Comparison of ENCODE assay signal across 21 mouse cellular contexts in genomic region chr11:17763411-17763810, GRCm38 (mm10).
DNase-seq lines count a peak whose midpoint lies in the region; ATAC-seq and TF ChIP-seq lines count a peak whose summit lies in the region.
"Had no signal": no experiment of that assay in that cellular context is flagged by ENCODE, and none has a peak within 500 bp of the region (broad histone marks: within the 10 kb centered on the region; RNA-seq: fewer than 3 reads in every experiment).

No protein-coding gene starts in this region.

- peaks cover 2 to 14% of the 10 kb centered on the region in 2 experiments; a peak in 3 of 4 replicates for H3K36me3 ChIP-seq in MEL (ENCODE audit: control insufficient read depth in 1 of 2, insufficient read depth in 2 of 2, low read length in 2 of 2)
- H3K36me3 ChIP-seq in forebrain, embryonic 14.5 days (ENCODE audit: control insufficient read depth, insufficient read depth, low read length) = no peaks in the 10 kb centered on the region
- H3K36me3 ChIP-seq: embryonic facial prominence, embryonic 12.5 days; heart, embryonic 10.5 days; kidney, embryonic 15.5 days; limb, embryonic 15.5 days; midbrain, embryonic 13.5 days had no signal

- no peak overlapping the region for H3K4me2 ChIP-seq in forebrain, embryonic 14.5 days (ENCODE audit: low read length)
- H3K4me2 ChIP-seq: embryonic facial prominence, embryonic 12.5 days; kidney, embryonic 15.5 days; limb, embryonic 15.5 days; lung, embryonic 14.5 days; midbrain, embryonic 13.5 days had no signal

- H3K27ac ChIP-seq in MEL (ENCODE audit: control insufficient read depth, low read depth, low read length) = no peak overlapping the region
- no peak overlapping the region for H3K27ac ChIP-seq in forebrain, embryonic 14.5 days (ENCODE audit: low read depth, low read length)
- H3K27ac ChIP-seq: embryonic facial prominence, embryonic 12.5 days; gastrocnemius, adult 2 months; heart, embryonic 10.5 days; kidney, embryonic 15.5 days; left cerebral cortex, adult 2 months; limb, embryonic 15.5 days; liver, embryonic 14.5 days; midbrain, embryonic 13.5 days had no signal

- no peak overlapping the region for H3K9ac ChIP-seq in MEL (ENCODE audit: control insufficient read depth, low read depth, low read length, poor library complexity, severe bottlenecking)
- H3K9ac ChIP-seq in forebrain, embryonic 14.5 days (ENCODE audit: low read length) = no peak overlapping the region
- H3K9ac ChIP-seq: embryonic facial prominence, embryonic 12.5 days; kidney, embryonic 15.5 days; limb, embryonic 15.5 days; liver, embryonic 14.5 days; lung, embryonic 14.5 days; midbrain, embryonic 13.5 days had no signal

- peak; percentile 5 for DNase-seq in adrenal gland, postnatal 25 days
- no peak for DNase-seq in adrenal gland, postnatal 36 days
- DNase-seq in MEL (ENCODE audit: low read depth, low spot score) = no peak
- peak; percentile 89 to 91 for DNase-seq in cerebellum, adult 18-20 months
- DNase-seq in cerebellum, postnatal 14 days = peak; percentile 93 to 96
- DNase-seq in forebrain, embryonic 14.5 days (ENCODE audit: low spot score) = no peak
- no peak for DNase-seq in T-cell, adult 2 months (ENCODE audit: low spot score)
- DNase-seq: adrenal gland, postnatal 14 days; gastrocnemius, adult 2 months; heart, postnatal 4 days; kidney, postnatal 36 days; lung, embryonic 14.5 days; right cerebral cortex, postnatal 14 days had no signal

- H3K4me3 ChIP-seq in MEL (ENCODE audit: control insufficient read depth in 1 of 2, insufficient read depth in 1 of 2, low read depth in 2 of 2, low read length in 2 of 2) = no peak overlapping the region
- H3K4me3 ChIP-seq in forebrain, embryonic 14.5 days (ENCODE audit: low read depth, low read length) = no peak overlapping the region
- H3K4me3 ChIP-seq: embryonic facial prominence, embryonic 12.5 days; gastrocnemius, adult 2 months; heart, embryonic 10.5 days; kidney, embryonic 15.5 days; left cerebral cortex, adult 2 months; limb, embryonic 15.5 days; midbrain, embryonic 13.5 days had no signal

- H3K9me3 ChIP-seq in MEL (replicated peaks; ENCODE audit: insufficient read depth, low read length) = no peaks in the 10 kb centered on the region
- H3K9me3 ChIP-seq in forebrain, embryonic 14.5 days (replicated peaks; ENCODE audit: control insufficient read depth, low read length) = no peaks in the 10 kb centered on the region
- H3K9me3 ChIP-seq: embryonic facial prominence, embryonic 12.5 days; heart, embryonic 10.5 days; kidney, embryonic 15.5 days; limb, embryonic 15.5 days; midbrain, embryonic 13.5 days had no signal

- TF ChIP-seq CTCF in MEL (IDR thresholded peaks at IDR 0.05 in 2 of 3, conservative IDR thresholded peaks at IDR 0.05 in 1 of 3; ENCODE audit: control insufficient read depth in 1 of 3, insufficient read depth in 1 of 3, low read depth in 2 of 3, low read length in 3 of 3, poor library complexity in 1 of 3, severe bottlenecking in 1 of 3) = no peak

- WGBS in forebrain, embryonic 14.5 days = 50% methylated on average over 1 of the region's 1 CpGs

- TF ChIP-seq RAD21 in MEL (IDR thresholded peaks at IDR 0.05; ENCODE audit: low read depth, low read length) = no peak

- 0 out of 4 replicates have a peak, but pooled peaks of 1 of the 2 experiments have one; percentile 8 for TF ChIP-seq POLR2A in MEL (IDR thresholded peaks at IDR 0.05; ENCODE audit: control insufficient read depth in 1 of 2, insufficient read depth in 1 of 2, low read depth in 1 of 2, low read length in 2 of 2, poor library complexity in 1 of 2)

- H3K79me2 ChIP-seq in MEL (ENCODE audit: control insufficient read depth, insufficient read depth, low read length, poor library complexity) = no peaks in the 10 kb centered on the region

- no peaks in the 10 kb centered on the region for H3K27me3 ChIP-seq in MEL (ENCODE audit: control insufficient read depth in 1 of 2, insufficient read depth in 2 of 2, low read length in 2 of 2)
- H3K27me3 ChIP-seq in forebrain, embryonic 14.5 days (replicated peaks; ENCODE audit: control insufficient read depth, insufficient read depth, low read length) = no peaks in the 10 kb centered on the region
- H3K27me3 ChIP-seq: embryonic facial prominence, embryonic 12.5 days; kidney, embryonic 15.5 days; limb, embryonic 15.5 days; midbrain, embryonic 13.5 days had no signal

- ATAC-seq in forebrain, embryonic 14.5 days = no peak
- ATAC-seq: intestine, postnatal 0 days; midbrain, embryonic 13.5 days had no signal

- H3K4me1 ChIP-seq in MEL (ENCODE audit: control insufficient read depth in 1 of 2, insufficient read depth in 2 of 2, low read length in 2 of 2) = peaks cover 7 to 10% of the 10 kb centered on the region in 2 experiments
- H3K4me1 ChIP-seq in forebrain, embryonic 14.5 days (ENCODE audit: control insufficient read depth, insufficient read depth, low read length) = no peaks in the 10 kb centered on the region
- H3K4me1 ChIP-seq: embryonic facial prominence, embryonic 12.5 days; limb, embryonic 15.5 days; midbrain, embryonic 13.5 days had no signal

- no peak for TF ChIP-seq EP300 in MEL (IDR thresholded peaks at IDR 0.05; ENCODE audit: low read depth in 1 of 2, low read length in 2 of 2)

TF ChIP-seq in MEL, 35 proteins besides CTCF, POLR2A, EP300 and RAD21:
- TF ChIP-seq ZMIZ1 (IDR thresholded peaks at IDR 0.05; ENCODE audit: low read depth, low read length) = 0 out of 2 replicates have a peak, but pooled peaks have one; percentile 1
- TF ChIP-seq GATA1 (IDR thresholded peaks at IDR 0.05; ENCODE audit: low read depth, low read length) = no peak

Comparison
In these comparisons a context has a peak if more than half of its experiments do, and no peak if none do; other contexts are left out.
1. DNase-seq: peak in adrenal gland, postnatal 25 days (single experiment), cerebellum, adult 18-20 months (2 of 2) and cerebellum, postnatal 14 days (2 of 2); none in adrenal gland, postnatal 36 days (0 of 2), MEL (single experiment), forebrain, embryonic 14.5 days (single experiment) and T-cell, adult 2 months (single experiment).